Mouse (Mus musculus): ENCODE measurements around the gene Ercc6. TPM values are rescaled to one million over a fixed set of nuclear protein-coding genes. Genes with fewer than 3 reads are reported as not detected.

Gene Ercc6
- 31.5 and 32.6 TPM in 2 replicates for total RNA-seq (2014; fragmentation: Nextera tagmentation)
- 15.7 and 18.8 TPM in 2 replicates for total RNA-seq (2017)
- 1.5 and 1.7 TPM in 2 replicates for polyA plus RNA-seq (2012)

DNA sequence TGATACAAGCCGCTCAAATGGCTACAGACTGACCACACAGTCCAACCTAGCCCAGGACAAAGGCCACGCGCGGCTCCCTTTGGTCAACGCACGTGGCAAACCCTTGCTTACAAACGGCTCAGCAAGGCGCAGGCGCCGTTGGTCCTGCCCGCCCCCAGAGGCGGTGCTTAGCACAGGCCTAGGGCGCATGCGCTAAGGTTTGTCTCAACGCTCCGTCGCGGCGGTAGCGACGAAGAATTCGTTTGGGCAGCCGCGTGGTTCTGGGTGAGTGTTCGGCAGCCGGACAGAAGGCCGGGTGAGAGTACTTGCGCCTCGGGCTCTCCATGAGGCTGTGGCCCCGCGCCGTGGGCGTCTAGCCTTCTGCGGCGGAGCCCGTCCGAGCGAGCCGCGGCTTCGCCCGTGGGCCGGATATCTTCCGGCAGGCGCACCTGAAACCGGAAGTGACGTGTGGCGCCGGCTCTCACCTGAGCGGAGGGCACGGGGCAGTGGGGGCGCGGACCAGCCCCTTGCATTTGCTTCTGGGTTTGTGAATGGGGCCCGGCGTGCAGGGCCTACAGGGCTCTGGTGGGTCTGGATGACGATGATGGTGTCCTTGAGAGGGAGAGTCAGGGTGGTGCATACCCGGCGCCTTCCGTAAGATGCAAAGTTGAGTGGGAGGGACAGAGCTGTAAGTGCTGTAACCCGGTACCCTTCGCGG is at the start of gene Ercc6:
Gene Ercc6 (plus strand): TSS at position 186 of the 697 bp plus-strand sequence.
- H3K4me3 ChIP-seq (ENCODE audit: low read depth, low read length), result peak within 1 kb of the TSS; percentile 81
- TF ChIP-seq GATA2 (IDR thresholded peaks at IDR 0.05; ENCODE audit: borderline replicate concordance, low read depth, low read length) (no peak), GATA1 (IDR thresholded peaks at IDR 0.05; ENCODE audit: borderline replicate concordance, low read length) (no peak), CTCF (IDR thresholded peaks at IDR 0.05; ENCODE audit: low read depth, low read length) (no peak), POLR2AphosphoS5 (IDR thresholded peaks at IDR 0.05; ENCODE audit: insufficient replicate concordance, low read depth, low read length) (no peak), TAL1 (conservative IDR thresholded peaks at IDR 0.05; ENCODE audit: low read depth, low read length) (no peak)

GRCm38 (mm10) chr14:32464601-32465505 is 48.5 kb upstream of the Ercc6 start, which contains the start of gene Slc18a3:
Gene Slc18a3 (minus strand): TSS chr14:32464850.
- no peaks in the 10 kb centered on the region for H3K4me1 ChIP-seq (ENCODE audit: insufficient read depth, low read depth, low read length)
- no peak within 1 kb of the TSS; the same call in 1 of the 2 replicates for H3K4me3 ChIP-seq (ENCODE audit: low read depth, low read length)
- no peaks in the 10 kb centered on the region; the same call in 1 of the 2 replicates for H3K27me3 ChIP-seq (ENCODE audit: insufficient read depth, low read length)
- H3K36me3 ChIP-seq (replicated peaks), result no peaks in the 10 kb centered on the region
- ATAC-seq (ENCODE audit: extremely low read depth, insufficient number of reproducible peaks, low FRiP score, poor library complexity, severe bottlenecking) (no peak), DNase-seq (ENCODE audit: low spot score) (no peak)
- H3K9me3 ChIP-seq (replicated peaks), result peaks cover 32% of the 10 kb centered on the region
- TF ChIP-seq GATA1 (IDR thresholded peaks at IDR 0.05; ENCODE audit: borderline replicate concordance, low read length) (no peak), CTCF (IDR thresholded peaks at IDR 0.05; ENCODE audit: low read depth, low read length) (no peak), GATA2 (IDR thresholded peaks at IDR 0.05; ENCODE audit: borderline replicate concordance, low read depth, low read length) (no peak), TAL1 (conservative IDR thresholded peaks at IDR 0.05; ENCODE audit: low read depth, low read length) (no peak), POLR2AphosphoS5 (IDR thresholded peaks at IDR 0.05; ENCODE audit: insufficient replicate concordance, low read depth, low read length) (no peak)

More for the DNA sequence above, at the start of gene Ercc6:
- Histone ChIP-seq H3K36me3 (replicated peaks) (peaks cover 34% of the 10 kb centered on the region), H3K4me1 (ENCODE audit: insufficient read depth, low read depth, low read length) (peaks cover 30% of the 10 kb centered on the region), H3K9me3 (replicated peaks) (no peaks in the 10 kb centered on the region), H3K27me3 (ENCODE audit: insufficient read depth, low read length) (no peaks in the 10 kb centered on the region)
- DNase-seq (ENCODE audit: low spot score), result peak; percentile 85
- peak; percentile 62 for ATAC-seq (ENCODE audit: extremely low read depth, insufficient number of reproducible peaks, low FRiP score, poor library complexity, severe bottlenecking)

GRCm38 (mm10) chr14:32465506-32465870 is 47.8 kb upstream of the Ercc6 start:
- H3K4me1 ChIP-seq (ENCODE audit: insufficient read depth, low read depth, low read length), result no peaks in the 10 kb centered on the region
- DNase-seq (ENCODE audit: low spot score) (no peak), ATAC-seq (ENCODE audit: extremely low read depth, insufficient number of reproducible peaks, low FRiP score, poor library complexity, severe bottlenecking) (no peak)
- no peaks in the 10 kb centered on the region for H3K36me3 ChIP-seq (replicated peaks)
- TF ChIP-seq CTCF (IDR thresholded peaks at IDR 0.05; ENCODE audit: low read depth, low read length) (no peak), POLR2AphosphoS5 (IDR thresholded peaks at IDR 0.05; ENCODE audit: insufficient replicate concordance, low read depth, low read length) (no peak), GATA2 (IDR thresholded peaks at IDR 0.05; ENCODE audit: borderline replicate concordance, low read depth, low read length) (no peak), GATA1 (IDR thresholded peaks at IDR 0.05; ENCODE audit: borderline replicate concordance, low read length) (no peak), TAL1 (conservative IDR thresholded peaks at IDR 0.05; ENCODE audit: low read depth, low read length) (no peak)
- H3K27me3 ChIP-seq (ENCODE audit: insufficient read depth, low read length), result no peaks in the 10 kb centered on the region; the same call in 1 of the 2 replicates
- no peak overlapping the region for H3K4me3 ChIP-seq (ENCODE audit: low read depth, low read length)
- peaks cover 32% of the 10 kb centered on the region for H3K9me3 ChIP-seq (replicated peaks)

- TF ChIP-seq TAL1 (conservative IDR thresholded peaks at IDR 0.05; ENCODE audit: low read depth, low read length) (no peak), GATA2 (IDR thresholded peaks at IDR 0.05; ENCODE audit: borderline replicate concordance, low read depth, low read length) (no peak), CTCF (IDR thresholded peaks at IDR 0.05; ENCODE audit: low read depth, low read length) (no peak), GATA1 (IDR thresholded peaks at IDR 0.05; ENCODE audit: borderline replicate concordance, low read length) (no peak)
- DNase-seq (ENCODE audit: low spot score) (no peak), ATAC-seq (ENCODE audit: extremely low read depth, insufficient number of reproducible peaks, low FRiP score, poor library complexity, severe bottlenecking) (no peak)
- H3K27me3 ChIP-seq (ENCODE audit: insufficient read depth, low read length), result no peaks in the 10 kb centered on the region; the same call in 1 of the 2 replicates
- no peaks in the 10 kb centered on the region for H3K36me3 ChIP-seq (replicated peaks)
- no peak within 1 kb of the TSS for H3K4me3 ChIP-seq (ENCODE audit: low read depth, low read length)
- peaks cover 32% of the 10 kb centered on the region for H3K9me3 ChIP-seq (replicated peaks)
- H3K4me1 ChIP-seq (ENCODE audit: insufficient read depth, low read depth, low read length), result no peaks in the 10 kb centered on the region
These were observed 47.4 kb upstream of the Ercc6 start, which contains the start of gene Chat for GRCm38 (mm10) chr14:32465889-32466288. Gene Chat (minus strand): TSS chr14:32465989.

DNA sequence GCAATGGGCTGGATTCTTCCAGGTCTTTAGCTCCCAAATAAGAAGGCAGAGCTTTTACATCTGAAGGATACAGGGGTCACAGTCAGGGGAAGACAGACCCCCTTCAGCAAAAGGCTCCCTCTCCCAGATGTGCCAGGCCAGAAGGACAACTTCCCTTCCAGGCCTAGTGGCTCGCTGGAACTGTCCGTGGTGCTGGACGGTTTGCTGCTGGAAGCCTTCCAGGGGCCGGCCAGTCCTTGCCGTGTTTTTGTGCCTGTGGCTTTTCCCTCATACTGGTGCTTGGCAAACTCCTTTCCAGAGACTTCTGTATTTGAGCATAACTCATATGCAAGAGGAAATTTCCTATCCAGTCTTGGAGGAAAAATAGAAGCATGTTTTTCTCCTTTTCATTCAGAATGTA is 45.7 kb upstream of the Ercc6 start:
- DNase-seq (ENCODE audit: low spot score) (peak; percentile 37), ATAC-seq (ENCODE audit: extremely low read depth, insufficient number of reproducible peaks, low FRiP score, poor library complexity, severe bottlenecking) (no peak)
- H3K27me3 ChIP-seq (ENCODE audit: insufficient read depth, low read length), result no peaks in the 10 kb centered on the region; the same call in 1 of the 2 replicates
- H3K4me1 ChIP-seq (ENCODE audit: insufficient read depth, low read depth, low read length), result no peaks in the 10 kb centered on the region
- H3K9me3 ChIP-seq (replicated peaks), result peaks cover 28% of the 10 kb centered on the region
- no peak overlapping the region for H3K4me3 ChIP-seq (ENCODE audit: low read depth, low read length)
- H3K36me3 ChIP-seq (replicated peaks), result no peaks in the 10 kb centered on the region
- TF ChIP-seq TAL1 (conservative IDR thresholded peaks at IDR 0.05; ENCODE audit: low read depth, low read length), result no peak
- no peak for TF ChIP-seq GATA2 (IDR thresholded peaks at IDR 0.05; ENCODE audit: borderline replicate concordance, low read depth, low read length)
- TF ChIP-seq POLR2AphosphoS5 (IDR thresholded peaks at IDR 0.05; ENCODE audit: insufficient replicate concordance, low read depth, low read length), result no peak
- no peak for TF ChIP-seq CTCF (IDR thresholded peaks at IDR 0.05; ENCODE audit: low read depth, low read length)
- TF ChIP-seq GATA1 (IDR thresholded peaks at IDR 0.05; ENCODE audit: borderline replicate concordance, low read length), result no peak

All from G1E (cell line).